In the genomic region with DNA sequence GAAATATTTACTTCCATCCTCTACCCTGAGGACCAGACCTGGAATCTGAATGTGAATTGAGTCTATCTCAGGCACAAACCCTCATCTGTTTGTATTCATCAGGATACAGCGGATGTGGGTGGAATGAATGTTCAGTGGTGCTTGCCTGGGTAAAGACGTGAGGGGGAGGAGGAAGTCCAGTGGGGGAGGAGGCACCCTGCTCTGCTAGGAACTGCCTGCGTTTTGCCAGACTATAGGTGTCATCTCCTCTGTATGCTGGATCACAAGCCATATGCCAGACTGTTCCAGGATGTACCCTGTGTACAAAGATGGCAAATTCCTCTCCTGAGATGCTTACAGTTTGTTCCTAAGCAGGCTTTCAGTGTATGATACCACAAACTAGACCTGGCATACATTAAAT, we compare ENCODE assay signal across 32 mouse cellular contexts.
A peak's percentile ranks its signal among the peaks of the same experiment; 100 is the strongest.
DNase-seq lines count a peak whose midpoint lies in the region; ATAC-seq and TF ChIP-seq lines count a peak whose summit lies in the region.
"Had no signal": no experiment of that assay in that cellular context is flagged by ENCODE, and none has a peak within 500 bp of the region (broad histone marks: within the 10 kb centered on the region; RNA-seq: fewer than 3 reads in every experiment).

No protein-coding gene starts in this region.

- no peak overlapping the region for H3K9ac ChIP-seq in midbrain, postnatal 0 days (replicated peaks; ENCODE audit: low read length, poor library complexity, severe bottlenecking)
- H3K9ac ChIP-seq: embryonic facial prominence, embryonic 13.5 days; forebrain, embryonic 15.5 days; hindbrain, embryonic 12.5 days; intestine, embryonic 15.5 days; limb, embryonic 12.5 days; liver, embryonic 15.5 days; lung, embryonic 14.5 days; midbrain, embryonic 12.5 days; neural tube, embryonic 15.5 days had no signal

- intact Hi-C loops in left cerebral cortex, postnatal 25 days (cut with DNase I) = no loop called here

- no peak for TF ChIP-seq CTCF in midbrain, postnatal 0 days (IDR thresholded peaks at IDR 0.05)

- H3K9me3 ChIP-seq in megakaryocyte, embryonic 14.5 days = peaks cover 6% of the 10 kb centered on the region
- no peaks in the 10 kb centered on the region for H3K9me3 ChIP-seq in midbrain, postnatal 0 days (ENCODE audit: low read length)
- H3K9me3 ChIP-seq: embryonic facial prominence, embryonic 13.5 days; forebrain, embryonic 10.5 days; forebrain, embryonic 15.5 days; hindbrain, embryonic 12.5 days; intestine, embryonic 15.5 days; limb, embryonic 12.5 days; liver, embryonic 15.5 days; midbrain, embryonic 12.5 days; neural tube, embryonic 15.5 days had no signal

- H3K27ac ChIP-seq in midbrain, postnatal 0 days (ENCODE audit: low read depth, low read length) = no peak overlapping the region
- H3K27ac ChIP-seq: embryonic facial prominence, embryonic 13.5 days; forebrain, embryonic 10.5 days; forebrain, embryonic 15.5 days; hindbrain, embryonic 12.5 days; hindbrain, postnatal 0 days; intestine, embryonic 15.5 days; limb, embryonic 12.5 days; liver, embryonic 15.5 days; midbrain, embryonic 12.5 days; neural tube, embryonic 15.5 days had no signal

- no peaks in the 10 kb centered on the region for H3K36me3 ChIP-seq in megakaryocyte, embryonic 14.5 days (replicated peaks; ENCODE audit: low read length)
- H3K36me3 ChIP-seq in midbrain, postnatal 0 days (ENCODE audit: insufficient read depth, low read length) = no peaks in the 10 kb centered on the region
- H3K36me3 ChIP-seq: embryonic facial prominence, embryonic 13.5 days; forebrain, embryonic 10.5 days; forebrain, embryonic 15.5 days; G1E; hindbrain, embryonic 12.5 days; intestine, embryonic 15.5 days; limb, embryonic 12.5 days; liver, embryonic 15.5 days; midbrain, embryonic 12.5 days; neural tube, embryonic 15.5 days had no signal

- H3K4me2 ChIP-seq in midbrain, postnatal 0 days (ENCODE audit: low read depth, low read length, poor library complexity, severe bottlenecking) = no peak overlapping the region
- H3K4me2 ChIP-seq: embryonic facial prominence, embryonic 13.5 days; forebrain, embryonic 15.5 days; hindbrain, embryonic 12.5 days; intestine, embryonic 15.5 days; limb, embryonic 12.5 days; liver, embryonic 15.5 days; lung, embryonic 14.5 days; midbrain, embryonic 12.5 days; neural tube, embryonic 15.5 days had no signal

- no peaks in the 10 kb centered on the region for H3K27me3 ChIP-seq in megakaryocyte, embryonic 14.5 days (replicated peaks)
- no peaks in the 10 kb centered on the region for H3K27me3 ChIP-seq in midbrain, postnatal 0 days (ENCODE audit: insufficient read depth, low read length)
- H3K27me3 ChIP-seq: embryonic facial prominence, embryonic 13.5 days; forebrain, embryonic 15.5 days; hindbrain, embryonic 12.5 days; intestine, embryonic 15.5 days; limb, embryonic 12.5 days; liver, embryonic 15.5 days; midbrain, embryonic 12.5 days; neural tube, embryonic 15.5 days had no signal

- peak overlapping the region; percentile 38 for H3K4me3 ChIP-seq in megakaryocyte, embryonic 14.5 days (replicated peaks)
- H3K4me3 ChIP-seq in midbrain, postnatal 0 days (ENCODE audit: low read depth, low read length) = no peak overlapping the region
- H3K4me3 ChIP-seq: embryonic facial prominence, embryonic 13.5 days; forebrain, embryonic 10.5 days; forebrain, embryonic 15.5 days; hindbrain, embryonic 12.5 days; intestine, embryonic 15.5 days; limb, embryonic 12.5 days; liver, embryonic 15.5 days; midbrain, embryonic 12.5 days; neural tube, embryonic 15.5 days had no signal

- no peaks in the 10 kb centered on the region for H3K4me1 ChIP-seq in megakaryocyte, embryonic 14.5 days
- H3K4me1 ChIP-seq in midbrain, postnatal 0 days (ENCODE audit: insufficient read depth, low read length) = no peaks in the 10 kb centered on the region
- H3K4me1 ChIP-seq: embryonic facial prominence, embryonic 13.5 days; forebrain, embryonic 10.5 days; forebrain, embryonic 15.5 days; hindbrain, embryonic 12.5 days; intestine, embryonic 15.5 days; limb, embryonic 12.5 days; liver, embryonic 15.5 days; midbrain, embryonic 12.5 days; neural tube, embryonic 15.5 days had no signal

- DNase-seq in layer of hippocampus, adult 11-12 months (ENCODE audit: low spot score) = peak; percentile 7
- no peak for DNase-seq in layer of hippocampus, postnatal 25 days (ENCODE audit: extremely low spot score in 1 of 2, low spot score in 1 of 2)
- peak; percentile 46 to 72 for DNase-seq in frontal cortex, adult 2 months (ENCODE audit: extremely low spot score in 1 of 2, low spot score in 1 of 2)
- peak; percentile 36 to 82 for DNase-seq in left cerebral cortex, postnatal 25 days (ENCODE audit: low spot score in 2 of 2)
- no peak for DNase-seq in embryo, embryonic 11 days
- no peak for DNase-seq in midbrain, postnatal 0 days (ENCODE audit: low spot score)
- DNase-seq: adrenal gland, postnatal 14 days; cerebellum, adult 11-12 months; cerebellum, adult 9-11 months; gastrocnemius, postnatal 14 days; heart, postnatal 36 days; kidney, adult 2 months; kidney, postnatal 36 days; lung, embryonic 14.5 days; lung, postnatal 14 days; retina, postnatal 1 day; spleen, adult 18-20 months; thymus, adult 2 months; thymus, postnatal 36 days had no signal

- ATAC-seq in megakaryocyte, adult 5-6 weeks (ENCODE audit: poor library complexity, severe bottlenecking) = no peak
- no peak for ATAC-seq in midbrain, postnatal 0 days (ENCODE audit: low FRiP score)
- ATAC-seq: forebrain, embryonic 15.5 days; hindbrain, postnatal 0 days; intestine, embryonic 15.5 days had no signal

- WGBS in midbrain, postnatal 0 days = 86% methylated on average over 3 of the region's 3 CpGs

Comparison
In these comparisons a context has a peak if more than half of its experiments do, and no peak if none do; other contexts are left out.
1. DNase-seq: peak in layer of hippocampus, adult 11-12 months (single experiment), frontal cortex, adult 2 months (2 of 2) and left cerebral cortex, postnatal 25 days (2 of 2); none in layer of hippocampus, postnatal 25 days (0 of 2), embryo, embryonic 11 days (single experiment) and midbrain, postnatal 0 days (single experiment).